In the genomic region with DNA sequence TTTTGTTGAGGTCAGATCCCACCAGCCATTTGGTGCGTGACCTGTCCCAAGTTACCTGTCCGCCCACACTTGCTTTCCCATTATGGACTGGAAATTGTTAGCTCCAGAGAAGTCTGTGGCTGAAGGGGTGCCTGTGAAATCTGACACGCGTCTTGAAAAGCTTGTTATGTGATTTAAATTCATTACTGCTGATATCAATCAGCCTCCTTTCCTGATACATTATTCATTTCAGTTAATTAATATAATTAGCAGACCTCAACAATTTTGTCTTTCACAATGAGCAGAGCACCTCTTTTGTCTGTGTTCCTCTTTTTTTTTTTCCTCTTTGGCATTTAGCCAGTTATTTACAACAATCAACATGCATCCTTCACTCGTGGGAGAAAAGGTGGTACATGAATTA, we compare ENCODE assay signal across 23 mouse cellular contexts. TPM values are rescaled to one million over a fixed set of nuclear protein-coding genes. Genes with fewer than 3 reads are reported as not detected.
"Had no signal": no experiment of that assay in that cellular context is flagged by ENCODE, and none has a peak within 500 bp of the region (broad histone marks: within the 10 kb centered on the region; RNA-seq: fewer than 3 reads in every experiment).

No protein-coding gene starts in this region.

- H3K27ac ChIP-seq: kidney, postnatal 0 days; left cerebral cortex, adult 2 months; liver, embryonic 13.5 days; midbrain, embryonic 12.5 days; neural tube, embryonic 13.5 days; stomach, postnatal 0 days had no signal

- H3K4me3 ChIP-seq: left cerebral cortex, adult 2 months; liver, embryonic 13.5 days; midbrain, embryonic 12.5 days; myocyte; neural tube, embryonic 13.5 days had no signal

- H3K27me3 ChIP-seq: liver, embryonic 13.5 days; midbrain, embryonic 12.5 days; neural tube, embryonic 13.5 days had no signal

- ATAC-seq: midbrain, embryonic 16.5 days had no signal

- H3K9me3 ChIP-seq: liver, embryonic 13.5 days; midbrain, embryonic 12.5 days; neural tube, embryonic 13.5 days had no signal

- DNase-seq: kidney, postnatal 36 days; layer of hippocampus, postnatal 36 days; liver, embryonic 13.5 days; lung, adult 2 months; lung, postnatal 14 days; lung, postnatal 4 days; right cerebral cortex, adult 18-20 months; right cerebral cortex, postnatal 14 days; right cerebral cortex, postnatal 4 days; thymus, adult 2 months; thymus, postnatal 14 days; thymus, postnatal 4 days had no signal

- H3K36me3 ChIP-seq: liver, embryonic 13.5 days; midbrain, embryonic 12.5 days; neural tube, embryonic 13.5 days had no signal

- H3K4me2 ChIP-seq: liver, embryonic 13.5 days; midbrain, embryonic 12.5 days; neural tube, embryonic 13.5 days had no signal

- H3K4me1 ChIP-seq: liver, embryonic 13.5 days; midbrain, embryonic 12.5 days; neural tube, embryonic 13.5 days had no signal

- H3K9ac ChIP-seq: liver, embryonic 13.5 days; midbrain, embryonic 12.5 days; neural tube, embryonic 13.5 days had no signal

RNA-seq across cellular contexts. Expression of a gene that starts 58.6 kb away (rescaled TPM):
- total RNA-seq: megakaryocyte progenitor cell, adult 5-6 weeks; megakaryocyte-erythroid progenitor cell, adult 5-6 weeks; monocyte, adult 5-6 weeks; neutrophil, adult 5-6 weeks had no signal
